Mouse (Mus musculus) heart, adult 2 months (tissue): Measurements from ENCODE around the gene Nlgn3.

Experiments
- CTCF ChIP-seq: fragments of 200-600 bp; IDR thresholded peaks from 2 replicates; pipeline ENCODE4 v1.8.1; 2022; ENCODE audit warnings: antibody characterized with exemption, mild to moderate bottlenecking, moderate library complexity
- POLR2A ChIP-seq: fragments of 200-500 bp; IDR thresholded peaks from 2 replicates; pipeline ENCODE4 v1.6.1; 2011; ENCODE audit warnings: mild to moderate bottlenecking, low read depth, low read length, control low read depth; ENCODE audit not compliant: insufficient read depth

DNA sequence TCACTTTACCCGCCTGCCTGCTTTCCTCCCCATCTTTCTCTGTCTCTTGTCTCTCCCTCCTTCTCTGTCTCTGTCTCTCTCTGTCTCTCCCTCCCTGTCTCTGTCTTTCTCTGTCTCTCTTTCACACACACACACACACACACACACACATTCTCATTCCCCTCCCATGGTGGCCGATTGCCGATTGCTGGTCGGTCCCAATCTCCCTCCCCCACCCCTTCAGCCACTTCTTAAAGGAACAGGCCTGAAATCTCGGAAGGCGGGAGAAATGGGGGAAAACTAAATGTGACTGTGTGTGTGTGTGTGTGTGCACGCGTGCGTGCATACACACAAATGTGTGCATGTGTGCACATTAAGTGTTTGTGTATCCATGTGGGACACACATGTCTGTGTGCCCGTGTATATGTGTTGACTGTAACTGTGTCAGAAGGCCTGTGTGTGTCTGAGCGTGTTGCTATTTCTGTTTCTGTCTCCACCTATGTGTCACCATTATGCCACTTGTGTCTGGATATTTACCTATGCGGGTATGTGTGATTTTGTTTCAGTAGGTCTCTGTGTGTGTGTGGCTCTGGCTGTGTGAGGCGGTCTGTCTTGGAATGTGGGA lies 1.6 kb downstream of the Nlgn3 start:
- TF ChIP-seq POLR2A (no peak), CTCF (no peak)
